Mouse (Mus musculus) hindbrain, embryonic 10.5 days (tissue): ENCODE measurements around the gene Tyw3. TPM values are rescaled to one million over a fixed set of nuclear protein-coding genes. Genes with fewer than 3 reads are reported as not detected.
"Not testable (repeated sequence)": the region's sequence is repeated elsewhere in the genome, so short reads cannot be mapped to it uniquely, and the experiment has no call there.

Experiments
- DNase-seq: peaks from one replicate; pipeline ENCODE4 v3.0.0-alpha.2; 2017; ENCODE audit warnings: low spot score
- H3K27ac ChIP-seq: fragments of 300-500 bp; sonication (generic); 2 replicates; pipeline ENCODE4 v1.5.1; 2016; ENCODE audit warnings: mild to moderate bottlenecking, moderate library complexity
- H3K27me3 ChIP-seq: fragments of 300-500 bp; sonication (generic); 2 replicates; pipeline ENCODE4 v1.6.1; 2016; ENCODE audit warnings: mild to moderate bottlenecking; ENCODE audit not compliant: poor library complexity, insufficient read depth, severe bottlenecking
- H3K36me3 ChIP-seq: fragments of 300-500 bp; sonication (generic); 2 replicates; pipeline ENCODE4 v1.6.1; 2016; ENCODE audit warnings: mild to moderate bottlenecking, moderate library complexity
- H3K4me1 ChIP-seq: fragments of 300-500 bp; sonication (generic); replicated peaks from 2 replicates; pipeline ENCODE4 v1.6.1; 2016; ENCODE audit warnings: mild to moderate bottlenecking
- H3K4me3 ChIP-seq: fragments of 300-500 bp; sonication (generic); 2 replicates; pipeline ENCODE4 v1.5.1; 2016; ENCODE audit warnings: mild to moderate bottlenecking, moderate library complexity
- H3K9me3 ChIP-seq: fragments of 300-500 bp; sonication (generic); 2 replicates; pipeline ENCODE4 v1.6.1; 2016; ENCODE audit warnings: mild to moderate bottlenecking, moderate library complexity
- WGBS: fragments of 180-500 bp; shearing (Covaris S2); methylation state at CpG from one replicate; pipeline ENCODE4 v1.1.7; 2016; 5-methylcytosine and 5-hydroxymethylcytosine counted together
- polyA plus RNA-seq: library from polyadenylated mRNA; unstranded; fragments of >200 nt; fragmentation: Nextera tagmentation; extraction: Ambion mirVana; gene quantifications from 2 replicates; pipeline ENCODE4 v1.2.1, GENCODE M21; 2016

The Tyw3 gene
- 19.2 and 20.2 TPM in 2 replicates for polyA plus RNA-seq

GRCm38 (mm10) chr3:154596934-154597554 lies at the start of gene Tyw3:
Gene Tyw3, minus strand, starts transcription at chr3:154597104.
- under 1% methylated on average over 38 of the region's 38 CpGs for WGBS
- H3K9me3 ChIP-seq, result no peaks in the 10 kb centered on the region
- peaks cover 23% of the 10 kb centered on the region for H3K36me3 ChIP-seq
- no peaks in the 10 kb centered on the region for H3K27me3 ChIP-seq
- peak within 1 kb of the TSS; percentile 98 for H3K27ac ChIP-seq
- H3K4me3 ChIP-seq, result peak within 1 kb of the TSS; percentile 94
- peak; percentile 97 for DNase-seq
- H3K4me1 ChIP-seq, result peaks cover 11% of the 10 kb centered on the region

- no peaks in the 10 kb centered on the region for H3K4me1 ChIP-seq
- 88% methylated on average over 5 of the region's 5 CpGs for WGBS
- no peak overlapping the region for H3K4me3 ChIP-seq
- no peak overlapping the region for H3K27ac ChIP-seq
- H3K9me3 ChIP-seq, result no peaks in the 10 kb centered on the region
- no peak for DNase-seq
- H3K27me3 ChIP-seq, result no peaks in the 10 kb centered on the region
- H3K36me3 ChIP-seq, result no peaks in the 10 kb centered on the region
Measured at GRCm38 (mm10) chr3:154633091-154633490, 36.2 kb upstream of the Tyw3 start.

- not testable (repeated sequence) for H3K27ac ChIP-seq, H3K4me3 ChIP-seq, H3K9me3 ChIP-seq, H3K27me3 ChIP-seq, H3K36me3 ChIP-seq, H3K4me1 ChIP-seq, DNase-seq
- 86% methylated on average over 2 of the region's 2 CpGs for WGBS
Measured at GRCm38 (mm10) chr3:154631281-154631680, 34.4 kb upstream of the Tyw3 start.

- no peaks in the 10 kb centered on the region for H3K27me3 ChIP-seq
- no peaks in the 10 kb centered on the region for H3K9me3 ChIP-seq
- no peaks in the 10 kb centered on the region for H3K4me1 ChIP-seq
- H3K36me3 ChIP-seq, result no peaks in the 10 kb centered on the region
- no peak overlapping the region for H3K27ac ChIP-seq
- no peak for DNase-seq
- no peak overlapping the region for H3K4me3 ChIP-seq
Measured at GRCm38 (mm10) chr3:154628284-154628683, 31.4 kb upstream of the Tyw3 start.

DNA sequence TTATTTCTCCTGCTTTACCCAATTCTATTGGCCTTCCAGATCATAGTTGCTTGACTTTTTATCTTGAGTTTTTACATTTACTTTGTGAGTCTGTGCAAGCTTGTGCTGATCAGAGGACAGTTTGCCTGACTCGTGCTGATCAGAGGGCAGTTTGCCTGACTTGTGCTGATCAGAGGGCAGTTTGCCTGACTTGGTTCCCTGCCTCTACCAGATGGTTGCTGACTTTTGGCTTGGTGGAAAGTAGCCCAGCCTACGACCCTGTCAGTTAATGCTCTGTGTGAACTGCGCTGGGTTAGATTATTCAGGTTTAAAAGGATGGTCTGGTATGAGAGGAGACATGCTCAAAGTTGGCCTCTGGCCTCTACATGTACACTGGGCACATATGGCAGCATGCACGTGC lies 19.2 kb upstream of the Tyw3 start:
- no peaks in the 10 kb centered on the region for H3K4me1 ChIP-seq
- H3K9me3 ChIP-seq, result no peaks in the 10 kb centered on the region
- H3K36me3 ChIP-seq, result peaks cover 39% of the 10 kb centered on the region
- H3K4me3 ChIP-seq, result no peak overlapping the region
- H3K27me3 ChIP-seq, result no peaks in the 10 kb centered on the region
- no peak overlapping the region for H3K27ac ChIP-seq
- no peak for DNase-seq
- WGBS, result 93% methylated on average over 4 of the region's 4 CpGs

DNA sequence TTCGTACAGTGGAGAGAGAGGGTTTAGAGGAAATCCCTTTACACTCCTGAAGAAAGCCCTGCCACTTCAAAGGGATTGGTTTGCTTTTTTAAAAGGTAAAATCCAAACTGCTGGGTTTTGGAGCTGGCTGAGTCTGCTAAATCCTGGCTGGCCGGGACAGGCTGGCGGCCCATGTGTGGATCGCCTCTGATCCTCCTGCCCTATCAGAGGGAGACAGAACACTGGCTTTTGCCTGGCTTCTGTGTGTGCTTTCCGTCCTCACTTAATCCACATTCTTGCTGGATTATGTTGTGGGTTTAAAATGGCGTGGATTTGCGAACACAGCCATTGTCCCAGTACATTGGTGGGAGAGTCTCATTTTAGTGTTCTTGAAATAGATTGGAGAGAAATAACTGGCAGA lies 18.4 kb upstream of the Tyw3 start:
- Histone ChIP-seq H3K4me1 (no peaks in the 10 kb centered on the region), H3K27ac (no peak overlapping the region), H3K9me3 (no peaks in the 10 kb centered on the region), H3K4me3 (no peak overlapping the region), H3K36me3 (peaks cover 43% of the 10 kb centered on the region), H3K27me3 (no peaks in the 10 kb centered on the region)
- WGBS, result 93% methylated on average over 7 of the region's 7 CpGs
- DNase-seq, result no peak

- 96% methylated on average over 8 of the region's 8 CpGs for WGBS
- no peaks in the 10 kb centered on the region for H3K4me1 ChIP-seq
- H3K27me3 ChIP-seq, result no peaks in the 10 kb centered on the region
- H3K27ac ChIP-seq, result no peak overlapping the region
- H3K9me3 ChIP-seq, result no peaks in the 10 kb centered on the region
- DNase-seq, result no peak
- no peak overlapping the region for H3K4me3 ChIP-seq
- peaks cover 43% of the 10 kb centered on the region for H3K36me3 ChIP-seq
Measured at GRCm38 (mm10) chr3:154614771-154615170, 17.9 kb upstream of the Tyw3 start.

- Histone ChIP-seq H3K4me3 (no peak overlapping the region), H3K36me3 (peaks cover 59% of the 10 kb centered on the region), H3K27me3 (no peaks in the 10 kb centered on the region), H3K4me1 (no peaks in the 10 kb centered on the region), H3K27ac (no peak overlapping the region), H3K9me3 (no peaks in the 10 kb centered on the region)
- WGBS, result 87% methylated on average over 3 of the region's 3 CpGs
- DNase-seq, result no peak
Measured at GRCm38 (mm10) chr3:154611888-154612287, 15.0 kb upstream of the Tyw3 start.

GRCm38 (mm10) chr3:154607896-154608295 lies 11.0 kb upstream of the Tyw3 start:
- Histone ChIP-seq H3K36me3 (peaks cover 53% of the 10 kb centered on the region), H3K4me1 (no peaks in the 10 kb centered on the region), H3K27me3 (no peaks in the 10 kb centered on the region), H3K27ac (no peak overlapping the region), H3K4me3 (no peak overlapping the region), H3K9me3 (no peaks in the 10 kb centered on the region)
- WGBS, result 76% methylated on average over 1 of the region's 1 CpGs
- no peak for DNase-seq

DNA sequence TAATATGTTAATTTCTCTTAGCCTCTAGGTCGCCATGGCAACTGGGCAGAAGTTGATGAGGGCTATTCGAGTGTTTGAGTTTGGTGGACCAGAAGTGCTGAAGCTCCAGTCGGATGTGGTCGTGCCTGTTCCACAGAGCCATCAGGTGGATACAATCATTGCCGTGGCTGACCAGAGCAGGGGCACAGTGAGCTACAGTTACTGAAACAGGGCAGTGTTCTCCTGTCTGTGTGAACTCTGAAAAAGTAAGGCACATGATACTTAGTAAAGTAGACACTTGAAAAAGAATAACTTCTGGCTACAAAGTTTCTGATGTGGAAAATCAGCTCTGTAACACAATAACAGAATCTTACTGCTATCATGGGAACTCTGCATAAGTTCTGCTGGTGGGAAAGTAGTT lies 8.0 kb upstream of the Tyw3 start:
- H3K9me3 ChIP-seq, result no peaks in the 10 kb centered on the region
- H3K27ac ChIP-seq, result no peak overlapping the region
- peaks cover 32% of the 10 kb centered on the region for H3K36me3 ChIP-seq
- H3K4me1 ChIP-seq, result no peaks in the 10 kb centered on the region
- WGBS, result 79% methylated on average over 5 of the region's 5 CpGs
- H3K27me3 ChIP-seq, result no peaks in the 10 kb centered on the region
- H3K4me3 ChIP-seq, result no peak overlapping the region
- DNase-seq, result no peak

GRCm38 (mm10) chr3:154602141-154602540 lies 5.2 kb upstream of the Tyw3 start:
- peaks cover 7% of the 10 kb centered on the region for H3K4me1 ChIP-seq
- no peaks in the 10 kb centered on the region for H3K9me3 ChIP-seq
- no peaks in the 10 kb centered on the region for H3K27me3 ChIP-seq
- H3K27ac ChIP-seq, result no peak overlapping the region
- peaks cover 19% of the 10 kb centered on the region for H3K36me3 ChIP-seq
- DNase-seq, result no peak
- no peak overlapping the region for H3K4me3 ChIP-seq

DNA sequence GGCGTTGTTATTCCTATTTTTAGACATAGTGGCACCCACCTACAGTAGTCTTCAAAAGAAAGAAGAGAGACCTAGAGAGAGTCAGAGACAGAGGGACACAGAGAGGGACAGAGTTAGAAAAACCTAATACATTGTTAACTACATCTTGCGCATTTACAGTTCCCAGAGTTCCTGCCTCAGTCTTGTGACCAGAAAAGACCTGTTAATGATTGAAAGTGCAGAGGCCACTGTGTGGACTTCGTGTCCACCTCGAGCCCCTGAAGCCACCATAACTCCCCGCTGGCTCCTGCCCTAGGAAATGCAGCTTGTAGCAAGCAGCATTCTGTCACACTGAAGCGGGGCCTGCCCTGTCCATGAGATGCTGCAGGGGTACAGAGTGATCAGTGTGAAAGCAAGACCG lies 657 bp upstream of the Tyw3 start:
- 38% methylated on average over 7 of the region's 7 CpGs for WGBS
- Histone ChIP-seq H3K4me1 (peaks cover 11% of the 10 kb centered on the region), H3K4me3 (peak overlapping the region; percentile 94), H3K27me3 (no peaks in the 10 kb centered on the region), H3K9me3 (no peaks in the 10 kb centered on the region), H3K27ac (peak overlapping the region; percentile 98), H3K36me3 (peaks cover 18% of the 10 kb centered on the region)
- DNase-seq, result peak; percentile 10

DNA sequence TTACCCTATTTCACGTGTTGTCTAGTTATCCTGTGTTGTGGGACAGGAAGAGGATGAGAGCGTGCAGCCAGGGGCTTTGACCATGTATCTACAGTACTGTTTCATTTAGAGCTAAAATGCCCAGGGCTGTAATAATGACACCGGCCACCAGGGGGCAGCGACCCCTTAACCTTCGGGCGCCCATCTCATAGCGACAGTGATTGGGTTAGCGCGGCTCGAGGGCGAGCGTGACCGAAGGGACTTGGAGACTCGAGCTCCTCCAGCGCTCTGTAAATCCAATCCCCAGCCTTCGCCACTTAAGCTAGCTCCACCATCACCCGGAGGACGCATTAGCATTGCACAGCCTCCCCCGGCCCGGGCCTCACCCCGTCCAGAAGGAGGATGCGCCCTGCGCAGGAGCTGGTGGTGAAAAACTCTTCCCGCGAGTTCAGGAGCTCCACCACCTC lies 393 bp downstream of the Tyw3 start, which contains the start of gene Cryz:
Gene Cryz, plus strand, starts transcription at position 224 of the 446 bp plus-strand sequence.
- Histone ChIP-seq H3K4me3 (peak within 1 kb of the TSS; percentile 94), H3K4me1 (peaks cover 11% of the 10 kb centered on the region), H3K9me3 (no peaks in the 10 kb centered on the region), H3K36me3 (peaks cover 29% of the 10 kb centered on the region), H3K27ac (peak within 1 kb of the TSS; percentile 98), H3K27me3 (no peaks in the 10 kb centered on the region)
- DNase-seq, result peak; percentile 93
- WGBS, result under 1% methylated on average over 25 of the region's 25 CpGs

DNA sequence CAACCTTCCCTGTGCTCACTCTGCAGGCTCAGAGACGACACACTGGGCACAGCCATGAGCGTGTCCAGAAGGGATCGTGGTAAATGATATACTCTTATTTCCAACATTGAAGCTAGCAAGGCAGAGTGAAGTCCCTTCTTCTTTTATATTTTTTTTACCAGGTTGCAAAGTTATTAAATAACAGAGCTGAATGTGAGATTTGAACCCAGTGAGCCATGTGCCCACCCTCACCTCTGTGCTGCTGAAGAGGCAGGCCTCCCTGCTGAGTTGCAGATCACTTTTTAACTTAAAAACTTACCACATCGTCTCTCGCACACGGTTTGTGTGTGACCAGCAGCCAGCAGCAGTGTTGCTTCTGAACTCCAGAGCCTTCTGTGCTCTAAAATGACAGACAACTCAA lies 2.7 kb downstream of the Tyw3 start:
- no peaks in the 10 kb centered on the region for H3K27me3 ChIP-seq
- H3K4me3 ChIP-seq, result no peak overlapping the region
- H3K36me3 ChIP-seq, result peaks cover 50% of the 10 kb centered on the region
- no peaks in the 10 kb centered on the region for H3K9me3 ChIP-seq
- H3K4me1 ChIP-seq, result peaks cover 11% of the 10 kb centered on the region
- 92% methylated on average over 6 of the region's 6 CpGs for WGBS
- no peak overlapping the region for H3K27ac ChIP-seq
- DNase-seq, result no peak
